Mouse (Mus musculus) spleen, adult 2 months (tissue): ENCODE data around the gene Pimreg. TPM values are rescaled to one million over a fixed set of nuclear protein-coding genes. Genes with fewer than 3 reads are reported as not detected.

ENCODE experiments used
- DNase-seq, 2 experiments: peaks; one replicate each; pipeline versions ENCODE4 v3.0.0 to v3.0.0-alpha.2; 2012 to 2021; ENCODE audit warnings: low spot score in 2 of 2, low read depth in 1 of 2
- H3K27ac ChIP-seq: fragments of 200-500 bp; 2 replicates; pipeline ENCODE4 v1.5.1; 2012; ENCODE audit warnings: low read length, inconsistent platforms; ENCODE audit not compliant: insufficient read depth
- H3K27me3 ChIP-seq: fragments of 200-500 bp; 2 replicates; pipeline ENCODE4 v1.6.1; 2012; ENCODE audit warnings: mild to moderate bottlenecking, moderate library complexity, low read length, inconsistent platforms; ENCODE audit not compliant: control insufficient read depth, insufficient read depth
- H3K36me3 ChIP-seq: fragments of 200-500 bp; 2 replicates; pipeline ENCODE4 v1.6.1; 2012; ENCODE audit warnings: mild to moderate bottlenecking, low read length, inconsistent platforms; ENCODE audit not compliant: control insufficient read depth, insufficient read depth
- H3K4me1 ChIP-seq: fragments of 200-500 bp; 2 replicates; pipeline ENCODE4 v1.6.1; 2011; ENCODE audit warnings: inconsistent platforms; ENCODE audit not compliant: control insufficient read depth, insufficient read depth, insufficient read length
- H3K4me3 ChIP-seq: fragments of 200-500 bp; 2 replicates; pipeline ENCODE4 v1.5.1; 2011; ENCODE audit warnings: mild to moderate bottlenecking, inconsistent platforms; ENCODE audit not compliant: insufficient read depth, insufficient read length; ENCODE audit errors: extremely low read depth
- CTCF ChIP-seq: fragments of 200-500 bp; IDR thresholded peaks from 2 replicates; pipeline ENCODE4 v1.5.1; 2011; ENCODE audit warnings: mild to moderate bottlenecking, inconsistent platforms; ENCODE audit not compliant: insufficient read depth, insufficient read length, insufficient replicate concordance; ENCODE audit errors: extremely low read depth
- POLR2A ChIP-seq: fragments of 200-500 bp; IDR thresholded peaks from 2 replicates; pipeline ENCODE4 v1.6.1; 2011; ENCODE audit warnings: low read depth, low read length, inconsistent platforms
- WGBS: fragments of 180-500 bp; shearing (Covaris S2); methylation state at CpG from one replicate; pipeline ENCODE4 v1.1.7; 2018; 5-methylcytosine and 5-hydroxymethylcytosine counted together
- polyA plus RNA-seq: library from polyadenylated mRNA; depleted of rRNA; stranded (reverse); fragments of >200 nt; gene quantifications from 2 replicates; pipeline ENCODE4 v1.2.3, GENCODE M21; 2012

The Pimreg gene
- polyA plus RNA-seq, 1 experiment, result 1.5 TPM

- H3K27me3 ChIP-seq, result no peaks in the 10 kb centered on the region
- WGBS, result 86% methylated on average over 7 of the region's 7 CpGs
- TF ChIP-seq CTCF, result no peak
Observed at GRCm38 (mm10) chr11:72068026-72068425, 26.2 kb downstream of the Pimreg start.

GRCm38 (mm10) chr11:72070733-72071132 is 28.9 kb downstream of the Pimreg start:
- no peak for TF ChIP-seq POLR2A
- TF ChIP-seq CTCF, result no peak
- Histone ChIP-seq H3K4me1 (no peaks in the 10 kb centered on the region), H3K4me3 (no peak overlapping the region), H3K36me3 (no peaks in the 10 kb centered on the region), H3K27ac (no peak overlapping the region), H3K27me3 (no peaks in the 10 kb centered on the region)
- 77% methylated on average over 9 of the region's 9 CpGs for WGBS
- no peak for DNase-seq

More at GRCm38 (mm10) chr11:72068026-72068425, 26.2 kb downstream of the Pimreg start:
- Histone ChIP-seq H3K4me1 (no peaks in the 10 kb centered on the region), H3K36me3 (no peaks in the 10 kb centered on the region), H3K4me3 (no peak overlapping the region), H3K27ac (no peak overlapping the region)
- no peak for DNase-seq

- no peak overlapping the region for H3K27ac ChIP-seq
- WGBS, result 66% methylated on average over 6 of the region's 6 CpGs
Observed at GRCm38 (mm10) chr11:72072331-72072905, 30.6 kb downstream of the Pimreg start.

GRCm38 (mm10) chr11:72074230-72074629 is 32.4 kb downstream of the Pimreg start:
- no peaks in the 10 kb centered on the region for H3K27me3 ChIP-seq

More at GRCm38 (mm10) chr11:72072331-72072905, 30.6 kb downstream of the Pimreg start:
- no peak overlapping the region for H3K4me3 ChIP-seq
- DNase-seq, result no peak
- TF ChIP-seq CTCF (no peak), POLR2A (no peak)
- no peaks in the 10 kb centered on the region for H3K27me3 ChIP-seq
- no peaks in the 10 kb centered on the region for H3K4me1 ChIP-seq
- H3K36me3 ChIP-seq, result no peaks in the 10 kb centered on the region

GRCm38 (mm10) chr11:72078056-72078455 is 36.2 kb downstream of the Pimreg start:
- Histone ChIP-seq H3K4me3 (no peak overlapping the region), H3K4me1 (no peaks in the 10 kb centered on the region), H3K27ac (no peak overlapping the region), H3K36me3 (no peaks in the 10 kb centered on the region), H3K27me3 (no peaks in the 10 kb centered on the region)
- TF ChIP-seq POLR2A (no peak), CTCF (no peak)
- 58% methylated on average over 3 of the region's 3 CpGs for WGBS
- DNase-seq, result no peak

More at GRCm38 (mm10) chr11:72074230-72074629, 32.4 kb downstream of the Pimreg start:
- no peak for TF ChIP-seq POLR2A
- TF ChIP-seq CTCF, result no peak
- H3K4me3 ChIP-seq, result no peak overlapping the region
- no peak for DNase-seq
- no peak overlapping the region for H3K27ac ChIP-seq
- H3K4me1 ChIP-seq, result no peaks in the 10 kb centered on the region
- H3K36me3 ChIP-seq, result no peaks in the 10 kb centered on the region
- WGBS, result 87% methylated on average over 13 of the region's 13 CpGs

- no peak for TF ChIP-seq CTCF
- no peak for TF ChIP-seq POLR2A
- 73% methylated on average over 4 of the region's 4 CpGs for WGBS
Observed at GRCm38 (mm10) chr11:72078647-72079046, 36.8 kb downstream of the Pimreg start.

GRCm38 (mm10) chr11:72080461-72080860 is 38.6 kb downstream of the Pimreg start:
- Histone ChIP-seq H3K4me3 (no peak overlapping the region), H3K27me3 (no peaks in the 10 kb centered on the region), H3K36me3 (no peaks in the 10 kb centered on the region), H3K4me1 (no peaks in the 10 kb centered on the region), H3K27ac (no peak overlapping the region)
- TF ChIP-seq CTCF, result no peak
- TF ChIP-seq POLR2A, result no peak
- DNase-seq, result no peak
- WGBS, result 90% methylated on average over 6 of the region's 6 CpGs

More at GRCm38 (mm10) chr11:72078647-72079046, 36.8 kb downstream of the Pimreg start:
- no peak overlapping the region for H3K4me3 ChIP-seq
- H3K4me1 ChIP-seq, result no peaks in the 10 kb centered on the region
- DNase-seq, result no peak
- H3K36me3 ChIP-seq, result no peaks in the 10 kb centered on the region
- no peak overlapping the region for H3K27ac ChIP-seq
- no peaks in the 10 kb centered on the region for H3K27me3 ChIP-seq
